Mouse (Mus musculus): ENCODE results near the gene Rxrg. TPM values are rescaled to one million over a fixed set of nuclear protein-coding genes. Genes with fewer than 3 reads are reported as not detected.

Gene Rxrg
- not detected in 2 replicates for polyA plus RNA-seq (2012; ENCODE audit: insufficient read depth, low replicate concordance)

DNA sequence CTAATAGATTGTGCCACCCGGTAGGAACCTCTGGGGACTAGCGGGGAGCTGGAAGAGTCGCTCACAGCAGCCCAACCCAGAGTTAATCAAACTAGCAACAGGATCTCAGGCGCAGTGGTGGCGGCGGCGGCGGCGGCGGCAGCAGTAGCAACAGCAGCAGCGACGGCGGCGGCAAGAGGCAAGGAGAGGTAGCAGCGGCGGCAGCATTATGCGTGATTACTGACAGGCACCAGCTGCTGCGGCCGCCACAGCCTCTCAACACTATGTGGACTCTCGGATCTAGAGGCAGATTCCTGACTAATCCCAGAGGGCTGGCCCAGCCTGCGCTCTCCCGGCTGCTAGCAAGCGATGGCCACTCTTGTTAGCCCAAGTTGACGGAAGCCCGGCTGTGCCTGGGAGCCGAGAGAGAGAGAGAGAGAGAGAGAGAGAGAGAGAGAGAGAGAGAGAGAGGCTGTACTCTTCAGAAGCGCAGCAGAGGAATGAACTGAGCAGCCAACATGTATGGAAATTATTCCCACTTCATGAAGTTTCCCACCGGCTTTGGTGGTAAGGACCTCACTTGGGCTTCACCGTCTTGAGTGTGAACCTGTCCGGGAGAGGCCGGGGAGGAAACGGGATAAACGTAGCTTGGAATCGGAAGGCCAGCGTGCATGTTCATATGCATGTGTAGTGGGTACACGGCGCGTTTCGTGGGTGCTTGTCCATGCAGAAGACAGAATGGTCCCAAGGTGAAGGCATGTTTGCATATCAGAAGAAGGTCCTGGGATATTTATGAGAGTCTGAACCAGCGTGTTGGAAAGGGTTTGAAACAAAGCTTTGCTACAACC lies at the start of gene Rxrg:
Gene Rxrg, plus strand, starts transcription at position 130 of the 827 bp plus-strand sequence.
- Histone ChIP-seq H3K4me1 (peaks cover 8% of the 10 kb centered on the region; the same call in 1 of the 2 replicates), H3K27me3 (replicated peaks) (peaks cover 51% of the 10 kb centered on the region), H3K36me3 (replicated peaks; ENCODE audit: low read length) (no peaks in the 10 kb centered on the region), H3K9me3 (no peaks in the 10 kb centered on the region), H3K4me3 (replicated peaks) (peak within 1 kb of the TSS; percentile 76)
- TF ChIP-seq GATA1 (IDR thresholded peaks at IDR 0.05; ENCODE audit: borderline replicate concordance, low read length): no peak
- no peak for TF ChIP-seq FLI1 (IDR thresholded peaks at IDR 0.05; ENCODE audit: low read length)

DNA sequence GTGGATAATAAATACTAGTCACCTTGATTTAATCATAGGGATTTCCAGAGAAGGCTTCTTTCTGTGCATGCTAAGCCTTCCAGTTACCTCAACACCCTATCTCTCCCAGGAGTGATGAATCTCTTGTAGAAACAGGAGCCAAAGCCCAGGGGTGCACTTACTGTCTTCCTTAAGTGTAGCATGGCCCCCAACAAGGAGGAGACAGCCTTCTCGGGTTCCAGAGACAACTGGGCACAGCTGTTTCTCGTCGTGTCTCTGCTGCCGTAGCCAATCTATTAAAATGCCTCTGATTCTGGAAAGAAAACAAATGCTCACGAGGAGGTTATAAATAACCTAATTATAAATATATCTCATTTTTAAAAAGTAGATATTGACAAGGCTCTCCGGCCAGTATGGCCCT lies 48.9 kb upstream of the Rxrg start:
- Histone ChIP-seq H3K27me3 (replicated peaks) (no peaks in the 10 kb centered on the region), H3K36me3 (replicated peaks; ENCODE audit: low read length) (no peaks in the 10 kb centered on the region), H3K4me3 (replicated peaks) (no peak overlapping the region), H3K9me3 (no peaks in the 10 kb centered on the region), H3K4me1 (peaks cover 26% of the 10 kb centered on the region)
- TF ChIP-seq FLI1 (IDR thresholded peaks at IDR 0.05; ENCODE audit: low read length) (no peak), GATA1 (IDR thresholded peaks at IDR 0.05; ENCODE audit: borderline replicate concordance, low read length) (no peak)

DNA sequence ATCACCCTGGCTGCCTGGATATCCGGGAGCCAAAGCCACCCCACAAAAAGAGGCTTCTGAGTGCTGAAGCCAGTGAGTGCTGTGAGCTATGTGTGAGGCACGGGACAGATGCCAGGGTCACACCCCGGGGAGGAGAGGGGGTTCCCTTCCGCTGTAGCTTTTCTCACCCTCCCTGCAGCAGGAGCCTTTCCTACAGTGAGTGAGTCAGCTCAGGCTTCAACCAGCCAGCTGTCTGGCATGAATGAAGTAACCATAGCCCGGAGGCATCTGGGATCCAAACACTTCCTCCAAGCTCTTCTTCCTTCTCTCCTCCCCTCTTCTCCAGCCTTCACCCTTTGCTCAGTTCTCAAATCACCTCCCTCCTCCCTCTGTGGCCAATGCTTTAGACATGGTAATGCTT lies 46.6 kb upstream of the Rxrg start:
- no peaks in the 10 kb centered on the region for H3K27me3 ChIP-seq (replicated peaks)
- TF ChIP-seq GATA1 (IDR thresholded peaks at IDR 0.05; ENCODE audit: borderline replicate concordance, low read length) (no peak), FLI1 (IDR thresholded peaks at IDR 0.05; ENCODE audit: low read length) (no peak)
- peaks cover 24% of the 10 kb centered on the region for H3K4me1 ChIP-seq
- peak overlapping the region; percentile 72 for H3K4me3 ChIP-seq (replicated peaks)
- no peaks in the 10 kb centered on the region for H3K36me3 ChIP-seq (replicated peaks; ENCODE audit: low read length)
- no peaks in the 10 kb centered on the region for H3K9me3 ChIP-seq

- Histone ChIP-seq H3K4me1 (peaks cover 10% of the 10 kb centered on the region), H3K36me3 (replicated peaks; ENCODE audit: low read length) (no peaks in the 10 kb centered on the region), H3K27me3 (replicated peaks) (no peaks in the 10 kb centered on the region), H3K4me3 (replicated peaks) (no peak overlapping the region), H3K9me3 (no peaks in the 10 kb centered on the region)
- no peak for TF ChIP-seq FLI1 (IDR thresholded peaks at IDR 0.05; ENCODE audit: low read length)
- TF ChIP-seq GATA1 (IDR thresholded peaks at IDR 0.05; ENCODE audit: borderline replicate concordance, low read length): no peak
Measured at GRCm38 (mm10) chr1:167553959-167554526, 44.1 kb upstream of the Rxrg start.

DNA sequence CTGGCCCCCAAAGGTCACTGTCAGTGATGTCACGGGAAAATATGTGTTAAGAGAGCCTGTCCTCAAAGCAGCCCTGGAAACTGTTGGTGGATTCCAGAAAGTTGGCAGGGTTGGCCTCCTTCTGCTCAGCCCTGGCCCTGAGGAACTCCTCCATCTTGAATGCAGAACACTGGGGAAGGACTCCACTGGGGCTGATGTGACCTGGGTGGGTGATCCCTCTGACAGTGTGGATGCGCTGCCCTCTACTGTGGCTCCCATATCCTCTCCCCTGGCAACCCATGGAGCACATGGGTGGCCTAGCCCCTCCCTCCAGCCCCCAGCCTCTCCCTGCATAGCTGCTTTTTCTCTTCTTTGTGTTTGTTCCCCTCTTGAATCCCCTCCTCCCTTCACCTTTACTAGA lies 31.6 kb upstream of the Rxrg start:
- peaks cover 4% of the 10 kb centered on the region; the same call in 1 of the 2 replicates for H3K9me3 ChIP-seq
- H3K27me3 ChIP-seq (replicated peaks): no peaks in the 10 kb centered on the region
- no peak for TF ChIP-seq FLI1 (IDR thresholded peaks at IDR 0.05; ENCODE audit: low read length)
- no peak for TF ChIP-seq GATA1 (IDR thresholded peaks at IDR 0.05; ENCODE audit: borderline replicate concordance, low read length)
- no peak overlapping the region for H3K4me3 ChIP-seq (replicated peaks)
- H3K36me3 ChIP-seq (replicated peaks; ENCODE audit: low read length): no peaks in the 10 kb centered on the region
- H3K4me1 ChIP-seq: no peaks in the 10 kb centered on the region

DNA sequence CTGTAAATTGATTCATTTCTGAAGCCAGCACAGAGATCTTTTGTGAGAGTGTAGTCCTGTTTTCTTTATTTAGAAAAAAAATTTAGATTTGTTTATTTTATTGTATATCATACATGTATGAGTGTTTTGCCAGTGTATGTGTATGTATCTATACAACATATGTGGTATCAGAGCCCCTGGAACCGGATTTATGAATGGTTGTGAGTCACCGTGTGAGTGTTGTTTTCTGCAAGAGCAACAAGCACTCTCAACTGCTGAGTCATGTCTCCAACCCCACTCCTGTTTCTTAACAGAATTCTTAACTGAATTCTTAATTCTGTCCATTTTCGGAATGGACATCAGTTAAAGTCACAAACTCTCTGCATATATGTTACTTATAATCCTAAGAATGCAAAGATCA lies 19.1 kb upstream of the Rxrg start:
- no peaks in the 10 kb centered on the region for H3K4me1 ChIP-seq
- TF ChIP-seq FLI1 (IDR thresholded peaks at IDR 0.05; ENCODE audit: low read length) (no peak), GATA1 (IDR thresholded peaks at IDR 0.05; ENCODE audit: borderline replicate concordance, low read length) (no peak)
- no peaks in the 10 kb centered on the region for H3K9me3 ChIP-seq
- no peak overlapping the region for H3K4me3 ChIP-seq (replicated peaks)
- H3K36me3 ChIP-seq (replicated peaks; ENCODE audit: low read length): no peaks in the 10 kb centered on the region
- H3K27me3 ChIP-seq (replicated peaks): no peaks in the 10 kb centered on the region

GRCm38 (mm10) chr1:167583195-167583594 lies 15.0 kb upstream of the Rxrg start:
- no peaks in the 10 kb centered on the region for H3K4me1 ChIP-seq
- H3K9me3 ChIP-seq: 0 out of 2 replicates have a peak, but pooled peaks cover 3% of the 10 kb centered on the region
- no peaks in the 10 kb centered on the region for H3K27me3 ChIP-seq (replicated peaks)
- no peak for TF ChIP-seq FLI1 (IDR thresholded peaks at IDR 0.05; ENCODE audit: low read length)
- TF ChIP-seq GATA1 (IDR thresholded peaks at IDR 0.05; ENCODE audit: borderline replicate concordance, low read length): no peak
- no peak overlapping the region for H3K4me3 ChIP-seq (replicated peaks)
- no peaks in the 10 kb centered on the region for H3K36me3 ChIP-seq (replicated peaks; ENCODE audit: low read length)

- 0 out of 2 replicates have a peak, but pooled peaks cover 3% of the 10 kb centered on the region for H3K9me3 ChIP-seq
- H3K4me1 ChIP-seq: no peaks in the 10 kb centered on the region
- no peak for TF ChIP-seq GATA1 (IDR thresholded peaks at IDR 0.05; ENCODE audit: borderline replicate concordance, low read length)
- TF ChIP-seq FLI1 (IDR thresholded peaks at IDR 0.05; ENCODE audit: low read length): no peak
- H3K27me3 ChIP-seq (replicated peaks): no peaks in the 10 kb centered on the region
- H3K4me3 ChIP-seq (replicated peaks): no peak overlapping the region
- H3K36me3 ChIP-seq (replicated peaks; ENCODE audit: low read length): no peaks in the 10 kb centered on the region
Measured at GRCm38 (mm10) chr1:167583888-167584287, 14.3 kb upstream of the Rxrg start.

GRCm38 (mm10) chr1:167588747-167589558 lies 9.2 kb upstream of the Rxrg start:
- no peak for TF ChIP-seq GATA1 (IDR thresholded peaks at IDR 0.05; ENCODE audit: borderline replicate concordance, low read length)
- no peak for TF ChIP-seq FLI1 (IDR thresholded peaks at IDR 0.05; ENCODE audit: low read length)
- 0 out of 2 replicates have a peak, but pooled peaks cover 3% of the 10 kb centered on the region for H3K9me3 ChIP-seq

More at GRCm38 (mm10) chr1:167588747-167589558, 9.2 kb upstream of the Rxrg start:
- no peaks in the 10 kb centered on the region for H3K4me1 ChIP-seq
- no peaks in the 10 kb centered on the region for H3K36me3 ChIP-seq (replicated peaks; ENCODE audit: low read length)
- H3K27me3 ChIP-seq (replicated peaks): peaks cover 3% of the 10 kb centered on the region
- no peak overlapping the region for H3K4me3 ChIP-seq (replicated peaks)
